Mouse (Mus musculus): ENCODE measurements around the gene Pitpnc1. TPM values are rescaled to one million over a fixed set of nuclear protein-coding genes. Genes with fewer than 3 reads are reported as not detected.

Pitpnc1 gene
- polyA plus RNA-seq (2012; rRNA removed), result 1.5 and 1.8 TPM in 2 replicates

GRCm38 (mm10) chr11:107470521-107471041 is at the start of gene Pitpnc1:
TSS of gene Pitpnc1 (minus strand) at chr11:107470699.

GRCm38 (mm10) chr11:107479053-107479861 is 8.8 kb upstream of the Pitpnc1 start, which contains the start of gene Psmd12:
TSS of gene Psmd12 (plus strand) at chr11:107479484.

DNA sequence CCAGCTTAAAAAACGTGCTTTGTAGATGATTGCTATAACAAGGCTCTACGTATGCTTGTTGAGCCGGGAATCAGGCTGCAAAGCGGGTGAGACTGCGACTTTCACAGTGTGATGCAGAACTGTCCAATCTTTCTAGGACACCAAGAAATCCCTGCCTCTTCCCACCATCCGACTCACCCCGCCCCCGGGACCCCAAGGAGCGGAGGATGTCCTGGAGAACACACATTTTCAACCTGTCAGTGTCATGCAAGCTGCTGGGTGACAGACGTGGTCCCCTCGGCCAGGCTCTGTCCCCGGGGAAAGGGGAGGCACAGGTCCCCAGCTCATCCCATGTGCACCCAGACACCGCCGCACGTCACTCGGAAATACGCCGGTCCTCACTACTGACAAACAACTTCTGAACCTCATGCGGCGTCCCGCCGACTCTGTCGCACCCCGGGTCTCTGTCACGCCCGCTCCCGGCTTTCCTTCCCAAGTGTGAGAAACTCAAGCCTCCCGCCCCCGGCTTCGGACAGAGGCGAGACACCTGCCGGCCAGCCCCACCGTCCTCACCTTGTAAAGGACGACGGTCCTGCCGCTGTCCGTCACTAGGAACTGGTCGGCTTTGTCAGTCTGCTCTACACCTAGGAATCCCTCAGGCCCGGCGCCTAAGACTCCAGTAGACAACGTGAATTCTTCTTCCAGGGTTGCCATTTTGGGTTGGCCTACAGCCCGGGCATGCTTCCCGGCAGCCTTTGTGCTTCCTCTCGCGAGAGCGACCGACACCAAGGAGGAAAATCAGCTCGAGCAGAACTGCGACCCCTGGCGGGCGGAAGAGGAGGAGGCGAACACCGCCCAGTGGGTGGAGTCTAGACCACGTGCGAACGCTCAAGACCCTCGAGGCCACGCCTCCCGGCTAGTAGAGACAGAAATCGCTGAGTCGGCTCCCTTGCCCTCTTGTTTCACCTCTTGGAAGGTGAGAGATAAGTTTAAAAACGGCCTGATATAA is 281.6 kb downstream of the Pitpnc1 start, which contains the start of gene Nol11:
Gene Nol11, minus strand, starts transcription at position 817 of the 988 bp plus-strand sequence.

Other genes with a start within 250 kb of the Pitpnc1 start
- 6.8 and 7.9 TPM in 2 replicates for gene Psmd12, start 8.8 kb upstream of the Pitpnc1 start, polyA plus RNA-seq (2012; rRNA removed)
- gene Helz, start 77.2 kb upstream of the Pitpnc1 start, polyA plus RNA-seq (2012; rRNA removed), result 11.6 and 15.2 TPM in 2 replicates
- 0.38 and 0.41 TPM in 2 replicates for gene Cacng1, start 245.8 kb upstream of the Pitpnc1 start, polyA plus RNA-seq (2012; rRNA removed)